Mouse (Mus musculus): ENCODE results near the gene Tpgs1. TPM values are rescaled to one million over a fixed set of nuclear protein-coding genes. Genes with fewer than 3 reads are reported as not detected.

The Tpgs1 gene
- total and polyA plus RNA-seq, 3 experiments = 23.5 to 48.0 TPM; not detected in 1

DNA sequence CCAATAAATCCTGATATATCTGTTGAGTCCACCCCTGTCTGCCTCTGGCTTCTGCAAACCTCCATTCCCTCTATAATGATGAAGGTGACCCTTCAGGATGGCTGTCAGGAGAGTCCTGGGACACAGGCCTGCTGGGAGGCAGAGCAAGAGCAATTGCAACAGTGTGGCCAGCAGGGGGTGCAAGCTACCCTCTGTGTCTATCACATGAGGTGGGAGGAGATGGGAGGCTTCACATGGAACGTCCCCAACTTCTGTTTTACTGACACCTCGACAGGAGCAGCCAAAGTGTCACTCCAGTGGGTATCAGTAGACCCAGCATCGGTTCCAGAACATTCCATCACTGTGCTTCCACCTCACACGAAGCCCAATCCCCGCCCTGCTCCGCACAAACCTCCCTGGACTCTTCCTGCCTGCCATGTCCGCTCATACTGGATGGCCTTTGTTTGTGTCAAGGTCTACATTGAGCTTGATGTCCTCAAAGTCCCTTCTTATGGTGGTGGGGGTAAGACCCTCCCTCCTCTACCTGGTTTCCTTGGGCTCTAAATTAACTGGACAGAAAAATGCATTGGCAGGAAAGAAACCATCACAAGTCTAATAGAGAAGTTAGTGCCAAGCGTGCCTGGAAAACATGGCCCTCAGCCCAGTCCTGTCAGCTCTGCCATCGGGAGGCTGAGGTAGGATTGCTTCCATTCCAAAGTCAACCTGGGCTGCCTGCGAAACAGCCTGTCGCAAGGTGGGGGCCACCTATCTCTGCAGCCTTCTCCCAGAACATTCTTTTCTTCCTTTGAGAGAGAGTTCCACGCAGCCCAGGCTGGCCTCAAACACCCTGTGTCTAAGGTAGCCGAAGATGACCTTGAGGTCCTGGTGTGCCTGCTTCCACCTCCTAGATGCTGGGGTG lies 26.3 kb downstream of the Tpgs1 start (continued):
- peak; percentile 60 for TF ChIP-seq ZC3H11A (IDR thresholded peaks at IDR 0.05; ENCODE audit: low read depth, low read length)
- TF ChIP-seq POLR2A (IDR thresholded peaks at IDR 0.05; ENCODE audit: control insufficient read depth in 1 of 2, insufficient read depth in 1 of 2, low read depth in 1 of 2, low read length in 2 of 2, poor library complexity in 1 of 2) = no peak
- TF ChIP-seq USF1 (IDR thresholded peaks at IDR 0.05; ENCODE audit: low read depth, low read length) = no peak

DNA sequence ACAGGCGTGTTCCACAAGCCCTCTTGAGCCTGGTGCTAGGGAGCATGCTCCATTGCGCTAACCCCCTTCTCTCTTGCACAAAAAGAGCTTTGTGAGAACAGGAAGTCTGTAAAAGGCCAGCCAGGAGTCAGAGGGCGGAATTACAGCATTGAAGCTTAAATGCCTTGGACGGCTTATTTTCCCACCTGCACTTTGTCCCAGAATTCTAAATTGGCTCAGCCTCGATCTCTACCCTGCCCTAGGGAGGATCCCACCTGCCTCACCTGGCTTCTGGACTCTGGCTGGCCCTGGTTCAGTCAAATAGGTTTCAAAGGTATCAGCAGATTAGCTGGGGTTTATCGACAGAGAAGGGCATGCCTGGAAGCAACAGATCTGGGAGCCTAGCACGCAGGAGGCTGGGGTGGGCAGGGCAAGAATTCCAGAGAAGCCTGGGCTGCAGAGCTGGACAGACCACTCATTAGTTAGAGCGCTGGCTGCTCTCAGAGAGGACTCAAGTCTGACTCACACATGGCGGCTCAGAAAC lies 27.0 kb downstream of the Tpgs1 start:
- DNase-seq (ENCODE audit: low read depth, low spot score) = no peak
- Histone ChIP-seq H3K27ac (ENCODE audit: control insufficient read depth, low read depth, low read length) (no peak overlapping the region), H3K9ac (ENCODE audit: control insufficient read depth, low read depth, low read length, poor library complexity, severe bottlenecking) (no peak overlapping the region), H3K27me3 (ENCODE audit: control insufficient read depth in 1 of 2, insufficient read depth in 2 of 2, low read length in 2 of 2) (no peaks in the 10 kb centered on the region), H3K79me2 (ENCODE audit: control insufficient read depth, insufficient read depth, low read length, poor library complexity) (no peaks in the 10 kb centered on the region), H3K4me3 (ENCODE audit: control insufficient read depth in 1 of 2, insufficient read depth in 1 of 2, low read depth in 2 of 2, low read length in 2 of 2) (no peak overlapping the region), H3K36me3 (ENCODE audit: control insufficient read depth in 1 of 2, insufficient read depth in 2 of 2, low read length in 2 of 2) (no peaks in the 10 kb centered on the region), H3K4me1 (ENCODE audit: control insufficient read depth in 1 of 2, insufficient read depth in 2 of 2, low read length in 2 of 2) (no peaks in the 10 kb centered on the region), H3K9me3 (replicated peaks; ENCODE audit: insufficient read depth, low read length) (no peaks in the 10 kb centered on the region)
- TF ChIP-seq RCOR1 (IDR thresholded peaks at IDR 0.05; ENCODE audit: low read depth, low read length) (no peak), POLR2A (IDR thresholded peaks at IDR 0.05; ENCODE audit: control insufficient read depth in 1 of 2, insufficient read depth in 1 of 2, low read depth in 1 of 2, low read length in 2 of 2, poor library complexity in 1 of 2) (no peak), ETS1 (IDR thresholded peaks at IDR 0.05; ENCODE audit: low read depth, low read length) (no peak), GABPA (IDR thresholded peaks at IDR 0.05; ENCODE audit: low read depth, low read length) (no peak), MYB (IDR thresholded peaks at IDR 0.05; ENCODE audit: low read depth, low read length) (no peak), POLR2AphosphoS2 (IDR thresholded peaks at IDR 0.05; ENCODE audit: low read length) (no peak), ZMIZ1 (IDR thresholded peaks at IDR 0.05; ENCODE audit: low read depth, low read length) (no peak), TCF12 (IDR thresholded peaks at IDR 0.05; ENCODE audit: low read depth, low read length) (no peak), ZKSCAN1 (IDR thresholded peaks at IDR 0.05; ENCODE audit: low read depth, low read length) (no peak), SMC3 (IDR thresholded peaks at IDR 0.05; ENCODE audit: low read depth, low read length) (no peak), ZNF384 (IDR thresholded peaks at IDR 0.05; ENCODE audit: low read depth, low read length) (no peak)

DNA sequence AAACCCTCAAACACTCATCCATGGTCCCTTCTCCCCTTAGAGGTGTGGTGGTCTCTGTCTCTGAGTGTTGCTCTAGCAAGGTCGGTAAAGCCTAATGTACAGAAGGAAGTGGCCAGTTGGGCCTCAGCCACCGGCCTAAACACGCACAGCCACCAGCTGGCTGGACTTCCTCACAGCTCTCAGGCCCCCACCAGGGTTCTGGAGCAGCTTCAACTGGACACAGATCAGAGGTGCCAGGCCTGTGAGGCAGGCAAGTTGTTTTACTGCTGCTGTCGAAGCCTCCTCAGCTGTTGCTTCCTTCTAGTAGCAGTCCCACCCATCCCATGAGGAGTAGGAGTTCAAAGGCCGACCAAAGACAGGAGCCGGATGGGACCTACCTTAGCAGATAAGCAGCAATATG lies 28.7 kb downstream of the Tpgs1 start:
- TF ChIP-seq EP300 (IDR thresholded peaks at IDR 0.05; ENCODE audit: low read depth in 1 of 2, low read length in 2 of 2) (no peak), CHD2 (IDR thresholded peaks at IDR 0.05; ENCODE audit: low read length) (no peak), GATA1 (IDR thresholded peaks at IDR 0.05; ENCODE audit: low read depth, low read length) (no peak), MAX (IDR thresholded peaks at IDR 0.05; ENCODE audit: low read length) (no peak), POLR2AphosphoS5 (IDR thresholded peaks at IDR 0.05; ENCODE audit: borderline replicate concordance, low read depth, low read length) (no peak), CTCF (IDR thresholded peaks at IDR 0.05 in 2 of 3, conservative IDR thresholded peaks at IDR 0.05 in 1 of 3; ENCODE audit: control insufficient read depth in 1 of 3, insufficient read depth in 1 of 3, low read depth in 2 of 3, low read length in 3 of 3, poor library complexity in 1 of 3, severe bottlenecking in 1 of 3) (no peak), POLR2AphosphoS2 (IDR thresholded peaks at IDR 0.05; ENCODE audit: low read length) (no peak), MXI1 (IDR thresholded peaks at IDR 0.05; ENCODE audit: low read depth, low read length) (no peak), GABPA (IDR thresholded peaks at IDR 0.05; ENCODE audit: low read depth, low read length) (no peak), ZNF384 (IDR thresholded peaks at IDR 0.05; ENCODE audit: low read depth, low read length) (no peak), HCFC1 (IDR thresholded peaks at IDR 0.05; ENCODE audit: low read depth, low read length) (no peak), CHD1 (IDR thresholded peaks at IDR 0.05; ENCODE audit: low read depth, low read length) (no peak), E2F4 (IDR thresholded peaks at IDR 0.05; ENCODE audit: borderline replicate concordance, low read depth, low read length) (no peak), ZMIZ1 (IDR thresholded peaks at IDR 0.05; ENCODE audit: low read depth, low read length) (no peak), MAFK (IDR thresholded peaks at IDR 0.05; ENCODE audit: borderline replicate concordance, low read depth, low read length) (no peak), NELFE (IDR thresholded peaks at IDR 0.05; ENCODE audit: low read depth, low read length) (no peak), RAD21 (IDR thresholded peaks at IDR 0.05; ENCODE audit: low read depth, low read length) (no peak), MAZ (IDR thresholded peaks at IDR 0.05; ENCODE audit: low read depth, low read length) (no peak), MYC (IDR thresholded peaks at IDR 0.05; ENCODE audit: low read depth, low read length) (no peak)
- Histone ChIP-seq H3K4me3 (ENCODE audit: control insufficient read depth in 1 of 2, insufficient read depth in 1 of 2, low read depth in 2 of 2, low read length in 2 of 2) (no peak overlapping the region), H3K9me3 (replicated peaks; ENCODE audit: insufficient read depth, low read length) (no peaks in the 10 kb centered on the region), H3K27me3 (ENCODE audit: control insufficient read depth in 1 of 2, insufficient read depth in 2 of 2, low read length in 2 of 2) (no peaks in the 10 kb centered on the region), H3K9ac (ENCODE audit: control insufficient read depth, low read depth, low read length, poor library complexity, severe bottlenecking) (no peak overlapping the region), H3K79me2 (ENCODE audit: control insufficient read depth, insufficient read depth, low read length, poor library complexity) (no peaks in the 10 kb centered on the region), H3K36me3 (ENCODE audit: control insufficient read depth in 1 of 2, insufficient read depth in 2 of 2, low read length in 2 of 2) (no peaks in the 10 kb centered on the region), H3K4me1 (ENCODE audit: control insufficient read depth in 1 of 2, insufficient read depth in 2 of 2, low read length in 2 of 2) (no peaks in the 10 kb centered on the region), H3K27ac (ENCODE audit: control insufficient read depth, low read depth, low read length) (no peak overlapping the region)
- no peak for DNase-seq (ENCODE audit: low read depth, low spot score)
